Mouse (Mus musculus) stomach, embryonic 14.5 days (tissue): ENCODE data around the gene Ckmt2. TPM values are rescaled to one million over a fixed set of nuclear protein-coding genes. Genes with fewer than 3 reads are reported as not detected.

Experiments used
- ATAC-seq: fragments of 200-750 bp; cut with Nextera tagmentation; 2 replicates; pipeline ENCODE4 v1.8.0; 2017; ENCODE audit warnings: low read depth, moderate TSS enrichment; ENCODE audit not compliant: insufficient number of reproducible peaks, insufficient read depth, low FRiP score
- H3K27ac ChIP-seq: fragments of 300-500 bp; sonication (generic); 2 replicates; pipeline ENCODE4 v1.5.1; 2014; ENCODE audit warnings: mild to moderate bottlenecking, low read length, moderate library complexity, mixed read lengths
- H3K27me3 ChIP-seq: fragments of 300-500 bp; sonication (generic); 2 replicates; pipeline ENCODE4 v1.6.1; 2014; ENCODE audit warnings: low read length, control low read depth, mixed read lengths; ENCODE audit not compliant: control insufficient read depth, insufficient read depth
- H3K36me3 ChIP-seq: fragments of 300-500 bp; sonication (generic); 2 replicates; pipeline ENCODE4 v1.6.1; 2014; ENCODE audit warnings: mild to moderate bottlenecking, control low read depth, low read length, moderate library complexity, mixed read lengths; ENCODE audit not compliant: control insufficient read depth, insufficient read depth
- H3K4me1 ChIP-seq: fragments of 300-500 bp; sonication (generic); 2 replicates; pipeline ENCODE4 v1.6.1; 2014; ENCODE audit warnings: low read length, control low read depth, mixed read lengths; ENCODE audit not compliant: control insufficient read depth, insufficient read depth
- H3K4me2 ChIP-seq: fragments of 300-500 bp; sonication (generic); replicated peaks from 2 replicates; pipeline ENCODE4 v1.6.1; 2014; ENCODE audit warnings: low read depth, low read length, control low read depth
- H3K4me3 ChIP-seq: fragments of 300-500 bp; sonication (generic); 2 replicates; pipeline ENCODE4 v1.5.1; 2014; ENCODE audit warnings: low read depth, low read length, control low read depth
- H3K9ac ChIP-seq: fragments of 300-500 bp; sonication (generic); replicated peaks from 2 replicates; pipeline ENCODE4 v1.6.1; 2014; ENCODE audit warnings: low read depth, mild to moderate bottlenecking, control low read depth, low read length, moderate library complexity, mixed read lengths
- H3K9me3 ChIP-seq: fragments of 300-500 bp; sonication (generic); 2 replicates; pipeline ENCODE4 v1.6.1; 2016; ENCODE audit warnings: low read depth, low read length, control low read depth; ENCODE audit not compliant: control insufficient read depth
- WGBS: fragments of 180-500 bp; shearing (Covaris S2); extraction: QIAGEN DNeasy Blood & Tissue Kit; methylation state at CpG from one replicate; pipeline ENCODE4 v1.1.7; 2014; 5-methylcytosine and 5-hydroxymethylcytosine counted together
- polyA plus RNA-seq: library from polyadenylated mRNA; unstranded; fragments of >200 nt; fragmentation: Nextera tagmentation; extraction: Ambion mirVana; gene quantifications from 2 replicates; pipeline ENCODE4 v1.2.1, GENCODE M21; 2014

Gene Ckmt2
- polyA plus RNA-seq: not detected in 2 replicates

DNA sequence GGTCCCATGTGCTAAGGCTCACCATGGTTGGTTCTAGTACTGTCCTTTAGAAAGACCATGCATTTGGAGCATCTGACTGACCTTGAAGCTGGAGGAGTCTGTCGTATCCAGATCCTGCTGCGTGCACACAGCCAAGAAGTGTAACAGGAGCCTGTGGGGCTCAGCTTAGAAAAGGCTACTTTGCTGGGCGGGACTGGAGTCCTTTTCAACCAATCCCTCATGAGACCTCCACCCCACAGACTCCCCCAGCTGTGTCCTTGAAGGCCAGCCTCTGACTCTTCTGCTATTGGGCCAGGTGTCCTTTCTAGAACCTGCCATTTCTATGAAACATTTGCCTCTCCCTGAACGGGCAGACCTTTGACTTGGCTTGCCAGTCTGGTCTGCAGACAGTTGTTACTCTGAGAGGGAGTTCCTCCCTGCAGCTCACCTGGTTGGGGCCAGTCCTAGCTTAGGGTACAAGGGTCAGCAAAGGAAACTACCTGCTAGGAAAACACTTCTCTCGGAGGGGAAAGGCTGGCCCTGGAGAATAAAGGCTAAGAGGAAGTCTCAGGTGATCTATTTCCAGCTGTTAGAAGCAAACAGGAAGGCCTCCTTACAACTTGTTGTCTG, at the start of gene Ckmt2:
Gene Ckmt2, minus strand, starts transcription at position 145 of the 609 bp plus-strand sequence.
- Histone ChIP-seq H3K9ac (no peak within 1 kb of the TSS), H3K9me3 (no peaks in the 10 kb centered on the region), H3K27ac (no peak within 1 kb of the TSS), H3K4me2 (no peak within 1 kb of the TSS), H3K4me3 (no peak within 1 kb of the TSS), H3K27me3 (no peaks in the 10 kb centered on the region), H3K4me1 (no peaks in the 10 kb centered on the region), H3K36me3 (no peaks in the 10 kb centered on the region)
- ATAC-seq: no peak
- WGBS: 61% methylated on average over 5 of the region's 5 CpGs

DNA sequence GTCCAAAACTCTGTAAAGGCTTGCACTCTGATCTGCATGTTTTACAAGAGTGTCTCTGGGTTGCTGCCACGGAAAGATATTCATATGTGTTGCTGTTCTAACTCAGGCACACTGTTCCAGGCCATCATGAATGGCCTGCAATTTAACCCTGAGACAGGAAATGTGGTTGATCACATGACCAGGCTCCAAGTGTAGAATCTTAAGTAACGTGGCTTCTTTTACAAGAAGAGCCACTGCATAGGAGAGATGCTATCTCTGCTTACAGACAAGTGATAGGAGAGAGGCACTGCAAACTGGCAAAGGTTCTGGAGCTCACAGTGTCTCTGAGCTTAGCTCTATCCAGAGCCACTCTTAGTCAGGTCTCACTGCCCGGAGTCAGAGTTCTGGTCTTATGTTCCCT, 44.3 kb upstream of the Ckmt2 start:
- Histone ChIP-seq H3K4me3 (no peak overlapping the region), H3K4me2 (no peak overlapping the region), H3K27me3 (no peaks in the 10 kb centered on the region), H3K27ac (no peak overlapping the region), H3K4me1 (no peaks in the 10 kb centered on the region), H3K9ac (no peak overlapping the region), H3K9me3 (no peaks in the 10 kb centered on the region), H3K36me3 (no peaks in the 10 kb centered on the region)
- WGBS: 58% methylated on average over 3 of the region's 3 CpGs
- ATAC-seq: no peak

DNA sequence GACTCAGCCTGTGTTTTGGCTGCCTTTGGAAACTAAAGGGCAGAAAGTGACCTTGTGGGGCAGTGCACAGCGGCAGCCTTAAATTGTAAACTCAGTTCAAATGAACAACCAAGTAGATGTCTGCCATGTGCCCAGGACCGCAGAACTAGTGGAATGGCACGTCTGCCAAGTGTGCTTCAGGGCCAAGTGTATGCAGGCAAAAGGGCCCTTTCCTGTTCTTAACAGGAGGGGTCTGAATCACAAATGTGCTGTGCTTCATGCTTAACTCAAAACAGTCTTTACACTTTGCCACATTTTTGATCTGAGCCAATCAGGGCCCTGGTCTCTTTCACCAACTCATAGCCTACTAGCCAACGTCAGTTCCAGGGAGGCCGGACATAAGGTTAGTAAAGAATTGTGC, 42.1 kb upstream of the Ckmt2 start:
- no peaks in the 10 kb centered on the region for H3K9me3 ChIP-seq
- no peaks in the 10 kb centered on the region for H3K4me1 ChIP-seq
- H3K9ac ChIP-seq: no peak overlapping the region
- no peaks in the 10 kb centered on the region for H3K27me3 ChIP-seq
- H3K36me3 ChIP-seq: no peaks in the 10 kb centered on the region
- ATAC-seq: no peak
- WGBS: 86% methylated on average over 5 of the region's 5 CpGs
- no peak overlapping the region for H3K4me3 ChIP-seq
- no peak overlapping the region for H3K27ac ChIP-seq
- H3K4me2 ChIP-seq: no peak overlapping the region

DNA sequence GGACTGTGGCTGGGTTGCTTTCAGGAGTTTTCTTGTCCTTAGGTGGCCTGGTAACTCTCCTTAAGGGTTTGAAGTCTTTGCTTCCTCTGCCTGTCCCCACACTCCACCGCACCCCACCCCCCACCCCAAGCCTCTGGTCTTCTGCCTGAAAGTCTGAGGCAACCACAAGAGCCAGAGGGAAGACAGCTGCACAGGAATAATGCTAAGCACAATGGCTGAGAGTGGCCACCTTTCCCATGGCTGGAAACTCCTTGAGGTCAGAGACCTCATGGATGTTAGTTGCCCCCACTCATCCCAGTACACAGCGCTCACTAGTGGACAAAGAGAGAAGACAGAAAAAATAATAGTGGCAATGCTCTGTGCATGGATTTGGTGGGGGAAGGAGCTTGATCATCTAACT, 41.1 kb upstream of the Ckmt2 start:
- Histone ChIP-seq H3K4me3 (no peak overlapping the region), H3K27me3 (no peaks in the 10 kb centered on the region), H3K36me3 (no peaks in the 10 kb centered on the region), H3K4me2 (no peak overlapping the region), H3K9me3 (no peaks in the 10 kb centered on the region), H3K9ac (no peak overlapping the region), H3K27ac (no peak overlapping the region), H3K4me1 (no peaks in the 10 kb centered on the region)
- 95% methylated on average over 2 of the region's 2 CpGs for WGBS
- no peak for ATAC-seq

GRCm38 (mm10) chr13:91916308-91916707, 39.6 kb upstream of the Ckmt2 start:
- no peaks in the 10 kb centered on the region for H3K9me3 ChIP-seq
- no peak for ATAC-seq
- no peaks in the 10 kb centered on the region for H3K36me3 ChIP-seq
- H3K4me3 ChIP-seq: no peak overlapping the region
- H3K4me1 ChIP-seq: no peaks in the 10 kb centered on the region
- WGBS: 90% methylated on average over 5 of the region's 5 CpGs
- no peaks in the 10 kb centered on the region for H3K27me3 ChIP-seq
- no peak overlapping the region for H3K27ac ChIP-seq
- H3K4me2 ChIP-seq: no peak overlapping the region
- H3K9ac ChIP-seq: no peak overlapping the region

GRCm38 (mm10) chr13:91915582-91916239, 39.0 kb upstream of the Ckmt2 start:
- ATAC-seq: peak; percentile 28; the same call in 1 of the 2 replicates
- Histone ChIP-seq H3K4me3 (no peak overlapping the region), H3K36me3 (no peaks in the 10 kb centered on the region), H3K27ac (no peak overlapping the region), H3K4me1 (no peaks in the 10 kb centered on the region), H3K9me3 (no peaks in the 10 kb centered on the region), H3K4me2 (no peak overlapping the region), H3K9ac (no peak overlapping the region), H3K27me3 (no peaks in the 10 kb centered on the region)
- 77% methylated on average over 6 of the region's 6 CpGs for WGBS

- Histone ChIP-seq H3K9ac (no peak overlapping the region), H3K27ac (no peak overlapping the region), H3K27me3 (no peaks in the 10 kb centered on the region), H3K4me1 (no peaks in the 10 kb centered on the region), H3K4me3 (no peak overlapping the region), H3K4me2 (no peak overlapping the region), H3K9me3 (no peaks in the 10 kb centered on the region), H3K36me3 (no peaks in the 10 kb centered on the region)
- ATAC-seq: no peak
- 73% methylated on average over 4 of the region's 4 CpGs for WGBS
Measured at GRCm38 (mm10) chr13:91915192-91915581, 38.5 kb upstream of the Ckmt2 start.

- no peak overlapping the region for H3K4me3 ChIP-seq
- no peak overlapping the region for H3K27ac ChIP-seq
- H3K27me3 ChIP-seq: no peaks in the 10 kb centered on the region
- no peak for ATAC-seq
- no peak overlapping the region for H3K4me2 ChIP-seq
- H3K9ac ChIP-seq: no peak overlapping the region
- no peaks in the 10 kb centered on the region for H3K4me1 ChIP-seq
- H3K9me3 ChIP-seq: no peaks in the 10 kb centered on the region
- H3K36me3 ChIP-seq: no peaks in the 10 kb centered on the region
Measured at GRCm38 (mm10) chr13:91911652-91912051, 35.0 kb upstream of the Ckmt2 start.

DNA sequence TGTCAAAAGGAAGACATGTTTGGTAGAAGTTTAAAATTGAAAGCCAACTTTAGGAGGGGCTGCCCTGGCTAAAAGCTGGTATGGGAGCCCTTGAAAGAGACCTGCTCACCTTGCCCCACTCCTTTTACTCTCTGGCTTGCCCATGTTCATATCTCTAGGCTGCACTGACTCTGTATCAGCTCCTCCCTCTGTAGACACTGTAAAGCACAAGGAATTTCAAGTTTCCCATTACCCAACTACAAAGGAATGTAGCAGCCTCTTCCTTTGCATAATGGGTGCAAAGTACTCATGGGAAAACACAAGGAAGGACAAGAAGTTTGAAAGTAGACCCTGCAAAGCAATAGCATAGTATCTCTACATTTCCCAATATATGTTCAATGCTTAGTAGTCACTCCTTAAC, 34.5 kb upstream of the Ckmt2 start:
- Histone ChIP-seq H3K4me1 (no peaks in the 10 kb centered on the region), H3K9me3 (no peaks in the 10 kb centered on the region), H3K4me2 (no peak overlapping the region), H3K27ac (no peak overlapping the region), H3K36me3 (no peaks in the 10 kb centered on the region), H3K27me3 (no peaks in the 10 kb centered on the region), H3K4me3 (no peak overlapping the region), H3K9ac (no peak overlapping the region)
- ATAC-seq: no peak
